20 mouse cellular contexts compared by ENCODE assay signal in the genomic region with DNA sequence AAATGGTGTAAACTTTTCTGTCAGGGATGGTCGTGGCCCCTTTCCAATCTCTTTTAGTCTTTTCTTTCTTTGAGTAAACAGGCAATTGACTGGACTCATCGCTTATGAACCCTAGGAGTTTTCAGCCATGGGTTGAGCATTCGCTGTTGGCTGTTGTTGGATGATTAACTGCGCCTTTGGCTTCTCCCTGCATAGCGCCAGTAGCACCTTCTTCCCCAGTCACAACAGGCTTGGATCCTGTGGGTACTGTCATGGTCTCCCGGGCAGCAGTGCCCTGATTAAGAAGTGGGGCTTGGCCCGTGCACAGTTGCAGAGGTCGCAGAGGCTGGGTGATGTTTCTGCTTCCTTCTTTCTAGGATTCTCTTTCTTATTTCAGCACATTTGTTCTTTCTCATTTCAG.
"Had no signal": no experiment of that assay in that cellular context is flagged by ENCODE, and none has a peak within 500 bp of the region (broad histone marks: within the 10 kb centered on the region; RNA-seq: fewer than 3 reads in every experiment).

No protein-coding gene starts in this region.

- H3K27ac ChIP-seq: hindbrain, postnatal 0 days; layer of hippocampus, adult 2 months; limb, embryonic 10.5 days; limb, embryonic 13.5 days; liver, embryonic 12.5 days; liver, embryonic 15.5 days; macrophage; midbrain, embryonic 12.5 days; midbrain, embryonic 15.5 days; neural tube, embryonic 12.5 days; neural tube, embryonic 15.5 days; stomach, postnatal 0 days had no signal

- H3K4me3 ChIP-seq: layer of hippocampus, adult 2 months; limb, embryonic 10.5 days; limb, embryonic 13.5 days; liver, embryonic 12.5 days; liver, embryonic 15.5 days; midbrain, embryonic 12.5 days; midbrain, embryonic 15.5 days; neural tube, embryonic 12.5 days; neural tube, embryonic 15.5 days had no signal

- ATAC-seq: hindbrain, postnatal 0 days; inflammation-experienced regulatory T-cells, adult 6 months; liver, embryonic 12.5 days; midbrain, embryonic 15.5 days had no signal

- H3K9me3 ChIP-seq: limb, embryonic 10.5 days; limb, embryonic 13.5 days; liver, embryonic 12.5 days; liver, embryonic 15.5 days; midbrain, embryonic 12.5 days; midbrain, embryonic 15.5 days; neural tube, embryonic 12.5 days; neural tube, embryonic 15.5 days had no signal

- H3K4me2 ChIP-seq: limb, embryonic 13.5 days; liver, embryonic 12.5 days; liver, embryonic 15.5 days; midbrain, embryonic 12.5 days; midbrain, embryonic 15.5 days; neural tube, embryonic 12.5 days; neural tube, embryonic 15.5 days had no signal

- H3K27me3 ChIP-seq: limb, embryonic 13.5 days; liver, embryonic 12.5 days; liver, embryonic 15.5 days; midbrain, embryonic 12.5 days; midbrain, embryonic 15.5 days; neural tube, embryonic 12.5 days; neural tube, embryonic 15.5 days had no signal

- DNase-seq: layer of hippocampus, adult 9-11 months; liver; lung, adult 18-20 months; right cerebral cortex, adult 18-20 months; right cerebral cortex, postnatal 14 days; right cerebral cortex, postnatal 4 days; thymus, adult 18-20 months had no signal

- H3K36me3 ChIP-seq: midbrain, embryonic 15.5 days had no signal

- H3K9ac ChIP-seq: limb, embryonic 13.5 days; liver, embryonic 12.5 days; liver, embryonic 15.5 days; midbrain, embryonic 12.5 days; midbrain, embryonic 15.5 days; neural tube, embryonic 12.5 days; neural tube, embryonic 15.5 days had no signal
